Mouse (Mus musculus) lung, adult 2 months (tissue): ENCODE data around the gene Olfr1420. TPM values are rescaled to one million over a fixed set of nuclear protein-coding genes. Genes with fewer than 3 reads are reported as not detected.
"Not testable (repeated sequence)": the region's sequence is repeated elsewhere in the genome, so short reads cannot be mapped to it uniquely, and the experiment has no call there.

ENCODE experiments used
- DNase-seq: peaks from one replicate; pipeline ENCODE4 v3.0.0; 2022
- H3K4me1 ChIP-seq: fragments of 200-500 bp; 2 replicates; pipeline ENCODE4 v1.6.1; 2011; ENCODE audit warnings: low read length; ENCODE audit not compliant: control insufficient read depth, insufficient read depth
- H3K4me3 ChIP-seq: fragments of 200-500 bp; replicated peaks from 2 replicates; pipeline ENCODE3; 2011; ENCODE audit warnings: low read depth, mild to moderate bottlenecking, control low read depth, low read length; ENCODE audit errors: extremely low read depth
- CTCF ChIP-seq: fragments of 200-500 bp; IDR thresholded peaks from 2 replicates; pipeline ENCODE4 v1.5.1; 2011; ENCODE audit warnings: mild to moderate bottlenecking, low read length, control low read depth; ENCODE audit not compliant: insufficient read depth
- POLR2A ChIP-seq: fragments of 200-500 bp; IDR thresholded peaks from 2 replicates; pipeline ENCODE4 v1.6.1; 2011; ENCODE audit warnings: low read depth, mild to moderate bottlenecking, control low read depth, low read length, borderline replicate concordance; ENCODE audit errors: extremely low read depth
- WGBS: fragments of 180-500 bp; shearing (Covaris S2); methylation state at CpG from one replicate; pipeline ENCODE4 v1.1.7; 2018; 5-methylcytosine and 5-hydroxymethylcytosine counted together
- polyA plus RNA-seq: library from polyadenylated mRNA; depleted of rRNA; stranded (reverse); fragments of >200 nt; gene quantifications from 2 replicates; pipeline ENCODE4 v1.2.3, GENCODE M21; 2012; rRNA removed

Gene Olfr1420
- polyA plus RNA-seq, 1 experiment = not detected

DNA sequence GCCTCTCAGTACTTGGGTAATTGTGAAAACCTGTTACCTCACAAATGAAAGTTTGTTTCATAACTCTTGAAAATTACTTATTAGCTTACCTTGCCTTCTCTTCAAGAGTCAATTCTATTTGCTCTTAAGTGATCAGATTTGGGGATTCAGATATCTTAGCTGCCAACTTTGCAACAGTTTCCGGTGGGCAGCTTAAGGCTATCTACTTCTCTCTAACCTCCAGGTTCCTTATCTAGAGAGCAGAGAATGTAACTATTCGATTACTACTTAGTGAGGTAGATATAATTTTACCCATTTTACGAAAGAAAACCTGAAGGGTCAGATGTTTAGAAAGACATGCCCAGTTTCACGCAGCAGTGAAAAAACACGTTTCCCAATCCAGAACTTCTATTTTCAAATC is 24.7 kb downstream of the Olfr1420 start:
- no peak for DNase-seq
- 72% methylated on average over 5 of the region's 5 CpGs for WGBS
- Histone ChIP-seq H3K4me3 (no peak overlapping the region), H3K4me1 (peaks cover 6% of the 10 kb centered on the region; the same call in 1 of the 2 replicates)
- TF ChIP-seq POLR2A = no peak
- no peak for TF ChIP-seq CTCF

DNA sequence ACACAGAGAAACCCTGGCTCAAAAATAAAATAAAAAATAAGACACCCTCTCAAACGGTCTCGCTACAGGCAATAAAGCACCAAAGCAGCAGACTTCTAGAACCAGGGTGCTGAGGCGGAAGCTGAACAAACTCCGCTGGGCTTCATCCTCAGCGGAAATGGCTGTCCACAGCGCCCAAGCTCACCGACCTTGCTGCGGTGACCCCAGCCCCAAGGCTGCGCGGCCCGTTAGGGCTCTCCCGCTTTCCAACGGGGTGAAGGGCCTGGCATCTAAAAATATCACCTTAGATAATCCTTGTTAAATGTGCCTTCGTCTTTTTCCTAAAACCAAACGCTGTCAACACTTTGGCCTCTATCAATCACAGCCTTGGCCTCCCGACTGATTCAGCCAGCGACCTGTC is 25.2 kb downstream of the Olfr1420 start:
- peak overlapping the region; percentile 93 for H3K4me3 ChIP-seq
- H3K4me1 ChIP-seq = peaks cover 9% of the 10 kb centered on the region
- no peak for DNase-seq
- TF ChIP-seq CTCF = no peak
- peak; percentile 16; the same call in 1 of the 2 replicates for TF ChIP-seq POLR2A
- WGBS = 3% methylated on average over 17 of the region's 17 CpGs

DNA sequence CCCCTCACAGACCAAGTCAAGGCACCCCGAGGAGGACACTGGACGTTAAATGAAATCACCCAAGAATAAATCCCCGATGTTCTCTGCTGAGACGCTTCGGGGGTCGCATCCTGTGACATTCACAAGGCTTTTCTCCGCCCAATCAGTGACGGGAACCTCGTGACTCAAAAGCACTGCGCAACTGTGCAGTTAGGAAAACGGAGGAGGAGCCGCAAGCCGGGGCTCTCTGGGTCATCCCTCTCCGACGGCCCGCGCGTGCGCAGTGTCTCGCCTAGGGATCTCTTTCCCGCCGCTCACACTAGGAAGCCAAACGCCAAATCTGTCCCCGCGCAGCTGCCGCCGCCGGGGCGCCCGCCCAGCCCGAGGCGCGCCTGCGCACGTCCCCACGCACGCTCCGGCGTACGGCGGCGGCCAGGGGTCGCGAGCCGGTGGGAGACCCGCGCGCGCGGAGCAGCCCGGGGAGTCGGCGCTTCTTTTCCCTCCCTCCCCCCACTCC is 25.7 kb downstream of the Olfr1420 start, which contains the start of gene Patl1:
Gene Patl1 (plus strand): TSS at position 363 of the 496 bp plus-strand sequence.
- Histone ChIP-seq H3K4me3 (peak within 1 kb of the TSS; percentile 93), H3K4me1 (peaks cover 9% of the 10 kb centered on the region)
- DNase-seq = peak; percentile 94
- under 1% methylated on average over 53 of the region's 53 CpGs for WGBS
- TF ChIP-seq CTCF (no peak), POLR2A (peak; percentile 86)

DNA sequence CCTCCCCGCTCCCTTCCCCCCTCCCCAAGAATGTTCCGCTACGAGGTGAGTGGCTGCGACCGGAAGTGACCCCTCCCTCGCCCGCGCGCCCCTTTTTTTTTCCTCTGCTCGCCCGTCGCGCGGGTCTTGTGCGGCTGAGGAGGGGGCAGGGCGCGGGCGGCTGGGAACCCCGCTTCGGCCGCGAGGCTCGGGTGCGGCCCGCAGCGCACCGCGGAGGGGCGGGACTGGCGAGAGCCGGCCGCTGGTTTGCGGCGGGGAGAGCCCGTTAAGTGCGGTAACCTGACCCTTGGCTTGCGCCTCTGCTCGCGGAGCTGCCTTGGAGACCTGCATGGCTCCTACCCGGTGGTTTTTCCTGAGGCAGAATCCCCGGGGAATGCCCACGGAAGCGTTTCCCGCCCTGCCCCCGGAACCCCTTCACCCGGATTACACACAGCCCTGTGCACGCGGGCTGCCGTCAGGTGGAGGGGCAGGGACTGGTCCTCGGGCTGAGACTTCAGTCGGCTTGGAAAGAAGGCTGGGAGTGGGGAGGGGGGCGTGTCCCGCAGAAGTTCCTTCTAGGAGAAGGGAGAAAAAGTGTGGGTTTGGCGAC is 26.3 kb downstream of the Olfr1420 start:
- 1% methylated on average over 54 of the region's 54 CpGs for WGBS
- TF ChIP-seq CTCF (no peak), POLR2A (no peak)
- Histone ChIP-seq H3K4me1 (peaks cover 9% of the 10 kb centered on the region), H3K4me3 (peak overlapping the region; percentile 85)
- peak; percentile 62 for DNase-seq

DNA sequence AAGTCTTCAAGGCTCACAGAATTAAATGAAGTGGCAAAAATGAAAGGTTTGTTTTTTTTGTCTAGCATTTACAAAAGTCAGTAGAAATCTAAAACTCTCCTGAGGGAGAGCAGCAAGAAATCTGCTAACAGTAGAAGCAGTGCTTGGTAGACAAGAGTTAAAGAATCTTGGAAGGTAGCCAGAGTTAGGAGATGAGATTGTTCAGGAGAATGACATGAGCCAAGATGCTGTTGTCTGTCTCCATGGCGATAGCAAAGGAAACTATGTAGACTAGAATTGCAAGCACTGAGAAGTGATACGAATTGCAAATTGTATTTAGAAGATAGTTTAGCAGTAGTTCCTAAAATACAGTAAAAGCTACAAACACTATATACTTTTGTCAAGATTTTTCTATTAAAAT is 29.4 kb downstream of the Olfr1420 start:
- DNase-seq = no peak
- Histone ChIP-seq H3K4me1 (peaks cover 9% of the 10 kb centered on the region), H3K4me3 (no peak overlapping the region)
- WGBS = 13% methylated on average over 2 of the region's 2 CpGs
- no peak for TF ChIP-seq CTCF
- no peak for TF ChIP-seq POLR2A

DNA sequence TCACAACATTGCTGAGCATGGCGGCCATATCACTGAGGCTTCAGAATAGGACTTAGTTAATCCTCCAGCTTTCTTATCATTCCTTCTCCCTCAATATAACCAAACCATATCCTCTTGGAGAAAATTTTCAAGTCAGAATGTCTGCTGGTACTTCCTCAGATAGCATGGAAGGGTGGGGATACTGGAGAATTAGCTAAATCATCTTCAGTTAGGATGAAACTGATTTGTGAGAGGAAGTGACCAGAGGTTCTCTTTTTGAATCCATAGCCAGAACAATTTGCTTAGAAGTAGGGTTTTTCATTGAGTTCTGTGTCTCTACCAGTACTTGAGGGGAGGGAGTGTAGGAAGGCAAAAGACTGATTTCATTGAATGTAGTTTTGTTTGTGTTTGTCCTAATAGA is 35.7 kb downstream of the Olfr1420 start:
- WGBS = 97% methylated on average over 1 of the region's 1 CpGs
- DNase-seq = no peak
- Histone ChIP-seq H3K4me1 (no peaks in the 10 kb centered on the region), H3K4me3 (no peak overlapping the region)
- TF ChIP-seq CTCF (no peak), POLR2A (no peak)

DNA sequence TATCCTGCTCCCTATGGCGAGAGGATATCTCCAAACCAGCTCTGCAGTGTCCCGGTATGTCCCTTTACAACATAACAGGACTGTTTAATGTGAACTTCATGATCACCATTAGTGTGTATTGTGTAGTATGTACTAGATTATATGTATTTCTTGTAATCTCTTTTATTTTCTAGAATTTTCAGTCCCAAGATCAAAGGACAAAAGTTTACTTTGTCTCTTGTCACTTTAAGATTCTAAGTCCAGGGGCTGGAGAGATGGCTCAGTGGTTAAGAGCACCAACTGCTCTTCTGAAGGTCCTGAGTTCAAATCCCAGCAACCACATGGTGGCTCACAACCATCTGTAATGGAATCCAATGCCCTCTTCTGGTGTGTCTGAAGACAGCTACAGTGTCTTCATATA is 36.1 kb downstream of the Olfr1420 start:
- not testable (repeated sequence) for H3K4me3 ChIP-seq, DNase-seq, H3K4me1 ChIP-seq
- WGBS = 97% methylated on average over 2 of the region's 2 CpGs

DNA sequence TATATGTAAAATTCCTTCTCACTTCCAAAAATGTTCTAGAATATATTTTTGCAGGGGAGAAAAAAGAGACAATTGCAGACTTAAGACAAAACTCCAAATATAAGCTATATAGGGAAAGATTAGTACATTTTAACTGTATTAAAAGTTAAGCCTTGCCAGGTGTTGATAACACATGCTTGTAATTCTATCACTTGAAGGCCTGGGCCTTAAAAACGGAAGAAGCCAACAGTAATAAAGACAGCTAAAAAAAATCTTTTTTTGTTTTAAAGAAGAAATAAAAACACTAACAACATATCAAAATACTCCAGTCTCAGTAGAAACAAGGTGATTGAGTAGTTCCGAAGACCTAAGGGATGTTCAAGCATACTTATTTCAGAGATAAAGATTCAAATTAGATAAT is 40.0 kb downstream of the Olfr1420 start:
- no peak for TF ChIP-seq POLR2A
- TF ChIP-seq CTCF = no peak
- 83% methylated on average over 2 of the region's 2 CpGs for whole genome bisulfite sequencing
- no peaks in the 10 kb centered on the region for H3K4me1 ChIP-seq

DNA sequence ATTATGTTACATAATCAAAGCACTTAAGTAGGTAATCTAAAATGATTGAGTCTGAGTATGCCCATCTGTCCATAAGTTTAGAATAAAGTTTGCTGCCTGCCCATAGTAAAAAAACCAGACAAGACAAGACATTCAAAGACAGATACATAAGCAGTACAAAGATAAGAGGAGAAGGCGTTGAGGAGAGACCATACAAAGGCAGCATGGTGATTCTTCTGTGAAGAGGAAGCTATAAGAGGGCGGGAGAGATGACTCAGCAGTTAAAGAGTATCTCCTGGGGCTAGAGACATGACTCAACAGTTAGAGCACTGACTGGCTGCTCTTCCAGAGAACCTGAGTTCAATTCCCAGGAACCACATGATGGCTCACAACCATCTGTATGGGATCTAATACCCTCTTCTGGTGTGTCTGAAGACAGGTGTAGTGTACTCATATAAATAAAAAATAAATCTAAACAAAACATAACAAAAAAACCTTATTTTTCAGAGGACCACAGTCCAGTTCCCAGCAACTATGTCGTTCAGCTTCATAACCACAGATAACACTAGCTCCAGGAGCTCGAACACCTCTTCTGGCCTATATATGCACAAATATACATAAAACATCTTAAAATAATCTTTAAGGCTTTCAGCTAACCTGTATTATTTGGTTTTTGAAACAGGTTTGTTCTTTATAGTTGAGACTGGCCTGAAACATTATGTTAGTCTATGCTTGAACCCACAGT is 41.8 kb downstream of the Olfr1420 start:
- Histone ChIP-seq H3K4me3 (no peak overlapping the region), H3K4me1 (no peaks in the 10 kb centered on the region)
- no peak for DNase-seq
- 94% methylated on average over 4 of the region's 4 CpGs for WGBS
- TF ChIP-seq POLR2A (no peak), CTCF (no peak)

More for the DNA sequence above, 40.0 kb downstream of the Olfr1420 start:
- H3K4me3 ChIP-seq = no peak overlapping the region
- DNase-seq = no peak

DNA sequence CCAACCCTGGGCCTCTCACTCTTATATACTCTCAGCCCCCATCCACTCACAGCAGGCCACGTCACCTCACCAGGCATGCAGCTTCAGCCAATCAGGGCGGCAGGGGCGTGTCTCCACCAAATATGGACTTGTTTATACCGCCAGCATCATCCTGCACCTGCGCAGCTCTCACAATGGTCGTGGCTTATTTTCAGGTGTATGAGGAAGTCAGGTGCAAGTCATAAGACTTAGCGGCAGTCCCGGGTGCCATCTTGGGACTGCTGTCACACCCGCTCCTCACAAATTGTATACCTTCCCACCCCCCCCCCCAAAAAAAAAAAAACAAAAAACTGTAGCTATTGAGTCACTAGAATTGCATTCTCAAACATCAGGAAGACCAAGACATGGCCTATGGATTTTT is 60.1 kb downstream of the Olfr1420 start:
- WGBS = 92% methylated on average over 9 of the region's 9 CpGs
- not testable (repeated sequence) for H3K4me3 ChIP-seq, DNase-seq, H3K4me1 ChIP-seq

Other genes with a start within 250 kb of the Olfr1420 start
- gene Ms4a3, start 245.7 kb upstream of the Olfr1420 start, polyA plus RNA-seq = not detected in 2 replicates
- gene Oosp2, start 226.0 kb upstream of the Olfr1420 start, polyA plus RNA-seq = not detected in 2 replicates
- gene Oosp1, start 195.4 kb upstream of the Olfr1420 start, polyA plus RNA-seq = not detected in 2 replicates
- not detected in 2 replicates for gene Oosp3, start 189.5 kb upstream of the Olfr1420 start, polyA plus RNA-seq
- 0.14 and 0.18 TPM in 2 replicates for gene Gif, start 139.0 kb upstream of the Olfr1420 start, polyA plus RNA-seq
- 4.8 and 6.6 TPM in 2 replicates for gene Mrpl16, start 116.2 kb upstream of the Olfr1420 start, polyA plus RNA-seq
- gene Stx3, start 67.2 kb upstream of the Olfr1420 start, polyA plus RNA-seq = 22.1 and 23.1 TPM in 2 replicates
- gene Olfr1417, start 47.3 kb upstream of the Olfr1420 start, polyA plus RNA-seq = not detected in 2 replicates
- not detected in 2 replicates for gene Olfr1418, start 25.5 kb upstream of the Olfr1420 start, polyA plus RNA-seq
- gene Olfr1419, start 11.5 kb upstream of the Olfr1420 start, polyA plus RNA-seq = not detected in 2 replicates
- 12.6 and 15.9 TPM in 2 replicates for gene Patl1, start 25.8 kb downstream of the Olfr1420 start, polyA plus RNA-seq
- 14.0 and 23.4 TPM in 2 replicates for gene Osbp, start 79.4 kb downstream of the Olfr1420 start, polyA plus RNA-seq
- gene Olfr1423, start 154.8 kb downstream of the Olfr1420 start, polyA plus RNA-seq = not detected in 2 replicates
- gene Olfr1424, start 176.1 kb downstream of the Olfr1420 start, polyA plus RNA-seq = not detected in 2 replicates
- not detected in 2 replicates for gene Olfr1425, start 191.2 kb downstream of the Olfr1420 start, polyA plus RNA-seq
- gene Olfr1426, start 205.4 kb downstream of the Olfr1420 start, polyA plus RNA-seq = not detected in 2 replicates
- gene Olfr1427, start 216.8 kb downstream of the Olfr1420 start, polyA plus RNA-seq = not detected in 2 replicates
- not detected in 2 replicates for gene Olfr1428, start 229.3 kb downstream of the Olfr1420 start, polyA plus RNA-seq
- gene Olfr76, start 236.6 kb downstream of the Olfr1420 start, polyA plus RNA-seq = not detected in 2 replicates